Mouse (Mus musculus) midbrain, embryonic 15.5 days (tissue): ENCODE results near the gene Ceacam10. TPM values are rescaled to one million over a fixed set of nuclear protein-coding genes. Genes with fewer than 3 reads are reported as not detected.
"Not testable (repeated sequence)": the region's sequence is repeated elsewhere in the genome, so short reads cannot be mapped to it uniquely, and the experiment has no call there.

Source experiments
- ATAC-seq: fragments of 200-750 bp; cut with Nextera tagmentation; replicated peaks from 2 replicates; pipeline ENCODE4 v1.8.0; 2017; ENCODE audit warnings: moderate TSS enrichment
- H3K27ac ChIP-seq: fragments of 300-500 bp; sonication (generic); 2 replicates; pipeline ENCODE4 v1.5.1; 2015; ENCODE audit warnings: mild to moderate bottlenecking, inconsistent platforms
- H3K27me3 ChIP-seq: fragments of 300-500 bp; sonication (generic); replicated peaks from 2 replicates; pipeline ENCODE4 v1.6.1; 2015; ENCODE audit warnings: inconsistent platforms
- H3K36me3 ChIP-seq: fragments of 300-500 bp; sonication (generic); replicated peaks from 2 replicates; pipeline ENCODE4 v1.6.1; 2015; ENCODE audit warnings: inconsistent platforms
- H3K4me1 ChIP-seq: fragments of 300-500 bp; sonication (generic); 2 replicates; pipeline ENCODE4 v1.6.1; 2015; ENCODE audit warnings: inconsistent platforms
- H3K4me2 ChIP-seq: fragments of 300-500 bp; sonication (generic); 2 replicates; pipeline ENCODE4 v1.6.1; 2015; ENCODE audit warnings: inconsistent platforms, mild to moderate bottlenecking, moderate library complexity
- H3K4me3 ChIP-seq: fragments of 300-500 bp; sonication (generic); 2 replicates; pipeline ENCODE4 v1.5.1; 2015; ENCODE audit warnings: mild to moderate bottlenecking, inconsistent platforms
- H3K9ac ChIP-seq: fragments of 300-500 bp; sonication (generic); 2 replicates; pipeline ENCODE4 v1.6.1; 2015; ENCODE audit warnings: mild to moderate bottlenecking, inconsistent platforms
- H3K9me3 ChIP-seq: fragments of 300-500 bp; sonication (generic); 2 replicates; pipeline ENCODE4 v1.6.1; 2016; ENCODE audit warnings: inconsistent platforms
- WGBS: fragments of 180-500 bp; shearing (Covaris S2); methylation state at CpG from one replicate; pipeline ENCODE4 v1.1.7; 2015; ENCODE audit warnings: mixed read lengths; 5-methylcytosine and 5-hydroxymethylcytosine counted together
- polyA plus RNA-seq: library from polyadenylated mRNA; unstranded; fragments of >200 nt; fragmentation: Nextera tagmentation; extraction: Ambion mirVana; gene quantifications from 2 replicates; pipeline ENCODE4 v1.2.1, GENCODE M21; 2015

The Ceacam10 gene
- polyA plus RNA-seq: 0.18 TPM in 1 of 2 replicates, not detected in the other

- not testable (repeated sequence) for H3K27me3 ChIP-seq, H3K36me3 ChIP-seq, H3K4me1 ChIP-seq, H3K27ac ChIP-seq, H3K4me2 ChIP-seq, H3K4me3 ChIP-seq, ATAC-seq, H3K9me3 ChIP-seq, H3K9ac ChIP-seq
- 46% methylated on average over 4 of the region's 4 CpGs for WGBS
Observed at GRCm38 (mm10) chr7:24776918-24777317, at the start of gene Ceacam10. Ceacam10 (plus strand) TSS chr7:24777206.

GRCm38 (mm10) chr7:24735970-24736670 is 40.9 kb upstream of the Ceacam10 start:
- 19% methylated on average over 17 of the region's 17 CpGs for WGBS
- no peak; the same call in 1 of the 2 replicates for ATAC-seq
- peaks cover 6% of the 10 kb centered on the region for H3K4me1 ChIP-seq

GRCm38 (mm10) chr7:24750695-24751094 is 26.3 kb upstream of the Ceacam10 start:
- 35% methylated on average over 4 of the region's 4 CpGs for WGBS
- no peaks in the 10 kb centered on the region for H3K36me3 ChIP-seq
- no peak overlapping the region for H3K27ac ChIP-seq
- H3K9ac ChIP-seq: no peak overlapping the region
- no peaks in the 10 kb centered on the region for H3K27me3 ChIP-seq
- ATAC-seq: no peak
- no peaks in the 10 kb centered on the region for H3K9me3 ChIP-seq
- H3K4me3 ChIP-seq: no peak overlapping the region
- no peak overlapping the region for H3K4me2 ChIP-seq
- peaks cover 8% of the 10 kb centered on the region; the same call in 1 of the 2 replicates for H3K4me1 ChIP-seq

More at GRCm38 (mm10) chr7:24735970-24736670, 40.9 kb upstream of the Ceacam10 start:
- Histone ChIP-seq H3K9ac (0 out of 2 replicates have a peak overlapping the region, but pooled peaks have one; percentile 0), H3K4me2 (peak overlapping the region; percentile 49), H3K9me3 (no peaks in the 10 kb centered on the region), H3K27me3 (no peaks in the 10 kb centered on the region), H3K36me3 (no peaks in the 10 kb centered on the region), H3K27ac (no peak overlapping the region), H3K4me3 (peak overlapping the region; percentile 15)

- no peaks in the 10 kb centered on the region for H3K9me3 ChIP-seq
- no peak for ATAC-seq
- 80% methylated on average over 2 of the region's 2 CpGs for WGBS
Observed at GRCm38 (mm10) chr7:24751610-24752009, 25.4 kb upstream of the Ceacam10 start.

GRCm38 (mm10) chr7:24753476-24753875 is 23.5 kb upstream of the Ceacam10 start:
- ATAC-seq: no peak
- WGBS: 77% methylated on average over 5 of the region's 5 CpGs
- no peaks in the 10 kb centered on the region for H3K9me3 ChIP-seq
- H3K9ac ChIP-seq: no peak overlapping the region
- no peak overlapping the region for H3K4me2 ChIP-seq
- H3K36me3 ChIP-seq: no peaks in the 10 kb centered on the region
- no peak overlapping the region for H3K27ac ChIP-seq
- H3K27me3 ChIP-seq: no peaks in the 10 kb centered on the region
- peaks cover 8% of the 10 kb centered on the region; the same call in 1 of the 2 replicates for H3K4me1 ChIP-seq
- H3K4me3 ChIP-seq: no peak overlapping the region

More at GRCm38 (mm10) chr7:24751610-24752009, 25.4 kb upstream of the Ceacam10 start:
- no peak overlapping the region for H3K4me3 ChIP-seq
- H3K4me1 ChIP-seq: peaks cover 8% of the 10 kb centered on the region; the same call in 1 of the 2 replicates
- no peaks in the 10 kb centered on the region for H3K27me3 ChIP-seq
- H3K4me2 ChIP-seq: no peak overlapping the region
- no peak overlapping the region for H3K27ac ChIP-seq
- H3K36me3 ChIP-seq: no peaks in the 10 kb centered on the region
- H3K9ac ChIP-seq: no peak overlapping the region

- Histone ChIP-seq H3K4me3 (no peak overlapping the region), H3K27ac (no peak overlapping the region), H3K4me2 (no peak overlapping the region), H3K9me3 (no peaks in the 10 kb centered on the region), H3K27me3 (no peaks in the 10 kb centered on the region), H3K9ac (no peak overlapping the region), H3K4me1 (no peaks in the 10 kb centered on the region), H3K36me3 (no peaks in the 10 kb centered on the region)
- no peak for ATAC-seq
- WGBS: 86% methylated on average over 1 of the region's 1 CpGs
Observed at GRCm38 (mm10) chr7:24758520-24758919, 18.5 kb upstream of the Ceacam10 start.

- no peak within 1 kb of the TSS for H3K4me3 ChIP-seq
- no peaks in the 10 kb centered on the region for H3K4me1 ChIP-seq
- H3K27ac ChIP-seq: no peak within 1 kb of the TSS
- no peaks in the 10 kb centered on the region for H3K27me3 ChIP-seq
- no peak within 1 kb of the TSS for H3K9ac ChIP-seq
- WGBS: 91% methylated on average over 6 of the region's 6 CpGs
- no peak for ATAC-seq
- no peaks in the 10 kb centered on the region for H3K9me3 ChIP-seq
- H3K4me2 ChIP-seq: no peak within 1 kb of the TSS
- H3K36me3 ChIP-seq: no peaks in the 10 kb centered on the region
Observed at GRCm38 (mm10) chr7:24760211-24760610, 16.8 kb upstream of the Ceacam10 start, which contains the start of gene Cd177. Cd177 (minus strand) TSS chr7:24760311.

- Histone ChIP-seq H3K27ac (no peak overlapping the region), H3K9ac (no peak overlapping the region), H3K36me3 (no peaks in the 10 kb centered on the region), H3K4me2 (no peak overlapping the region), H3K4me3 (no peak overlapping the region), H3K27me3 (no peaks in the 10 kb centered on the region), H3K9me3 (no peaks in the 10 kb centered on the region), H3K4me1 (no peaks in the 10 kb centered on the region)
- ATAC-seq: no peak
- 79% methylated on average over 6 of the region's 6 CpGs for WGBS
Observed at GRCm38 (mm10) chr7:24761161-24761560, 15.8 kb upstream of the Ceacam10 start.

- H3K27me3 ChIP-seq: no peaks in the 10 kb centered on the region
- no peak overlapping the region for H3K9ac ChIP-seq
- no peak overlapping the region for H3K4me3 ChIP-seq
- H3K27ac ChIP-seq: no peak overlapping the region
- H3K36me3 ChIP-seq: no peaks in the 10 kb centered on the region
- H3K9me3 ChIP-seq: no peaks in the 10 kb centered on the region
- ATAC-seq: no peak
- WGBS: 85% methylated on average over 8 of the region's 8 CpGs
- no peaks in the 10 kb centered on the region for H3K4me1 ChIP-seq
- H3K4me2 ChIP-seq: no peak overlapping the region
Observed at GRCm38 (mm10) chr7:24762574-24762973, 14.4 kb upstream of the Ceacam10 start.

- Histone ChIP-seq H3K9ac (no peak overlapping the region), H3K4me1 (no peaks in the 10 kb centered on the region), H3K36me3 (no peaks in the 10 kb centered on the region), H3K4me2 (no peak overlapping the region), H3K4me3 (no peak overlapping the region), H3K9me3 (no peaks in the 10 kb centered on the region), H3K27ac (no peak overlapping the region), H3K27me3 (no peaks in the 10 kb centered on the region)
- ATAC-seq: no peak
Observed at GRCm38 (mm10) chr7:24771361-24771760, 5.6 kb upstream of the Ceacam10 start.

- WGBS: 62% methylated on average over 3 of the region's 3 CpGs
- H3K4me3 ChIP-seq: no peak overlapping the region
- no peak overlapping the region for H3K9ac ChIP-seq
- no peaks in the 10 kb centered on the region for H3K27me3 ChIP-seq
- ATAC-seq: no peak
- no peaks in the 10 kb centered on the region for H3K9me3 ChIP-seq
- H3K4me1 ChIP-seq: no peaks in the 10 kb centered on the region
- H3K36me3 ChIP-seq: no peaks in the 10 kb centered on the region
- H3K27ac ChIP-seq: no peak overlapping the region
- no peak overlapping the region for H3K4me2 ChIP-seq
Observed at GRCm38 (mm10) chr7:24773942-24774535, 3.0 kb upstream of the Ceacam10 start.

- H3K9me3 ChIP-seq: no peaks in the 10 kb centered on the region
- no peak overlapping the region for H3K9ac ChIP-seq
- H3K4me3 ChIP-seq: no peak overlapping the region
- no peaks in the 10 kb centered on the region for H3K36me3 ChIP-seq
- no peaks in the 10 kb centered on the region for H3K27me3 ChIP-seq
- WGBS: 78% methylated on average over 2 of the region's 2 CpGs
- no peak for ATAC-seq
- no peaks in the 10 kb centered on the region for H3K4me1 ChIP-seq
- no peak overlapping the region for H3K4me2 ChIP-seq
- no peak overlapping the region for H3K27ac ChIP-seq
Observed at GRCm38 (mm10) chr7:24776145-24776544, 861 bp upstream of the Ceacam10 start.
